Mouse (Mus musculus) heart, adult 9 months (tissue): Measurements from ENCODE around the gene Rtl10.
A peak's percentile ranks its signal among the peaks of the same experiment; 100 is the strongest.

Source experiments
- DNase-seq, 2 experiments: peaks; one replicate each; pipeline ENCODE4 v3.0.0; 2022; ENCODE audit warnings: low spot score in 2 of 2

Gene Rtl10

GRCm38 (mm10) chr16:18498558-18498990 lies at the start of gene Rtl10, which contains the start of gene Gnb1l:
Gene Rtl10 (plus strand): TSS chr16:18498901.
Gene Gnb1l (plus strand): TSS chr16:18498713.
- DNase-seq, result peak; percentile 95

- no peak for DNase-seq
Measured at GRCm38 (mm10) chr16:18449005-18449404, 49.7 kb upstream of the Rtl10 start.

GRCm38 (mm10) chr16:18451486-18452181 lies 47.1 kb upstream of the Rtl10 start:
- DNase-seq, result no peak

GRCm38 (mm10) chr16:18452361-18452862 lies 46.3 kb upstream of the Rtl10 start:
- no peak for DNase-seq

- DNase-seq, result peak in 1 of 2 experiments; percentile 11
Measured at GRCm38 (mm10) chr16:18453846-18454245, 44.9 kb upstream of the Rtl10 start.

GRCm38 (mm10) chr16:18455407-18455806 lies 43.3 kb upstream of the Rtl10 start:
- DNase-seq, result no peak

GRCm38 (mm10) chr16:18458661-18459060 lies 40.0 kb upstream of the Rtl10 start:
- no peak for DNase-seq

GRCm38 (mm10) chr16:18459335-18459954 lies 39.3 kb upstream of the Rtl10 start:
- no peak for DNase-seq

- peak; percentile 38 to 66 for DNase-seq
Measured at GRCm38 (mm10) chr16:18459955-18460370, 38.7 kb upstream of the Rtl10 start.

GRCm38 (mm10) chr16:18460826-18461225 lies 37.9 kb upstream of the Rtl10 start:
- no peak for DNase-seq

- DNase-seq, result no peak
Measured at GRCm38 (mm10) chr16:18462031-18462430, 36.7 kb upstream of the Rtl10 start.

- peak in 1 of 2 experiments; percentile 24 for DNase-seq
Measured at GRCm38 (mm10) chr16:18462598-18462997, 36.1 kb upstream of the Rtl10 start.

GRCm38 (mm10) chr16:18464271-18464670 lies 34.4 kb upstream of the Rtl10 start:
- DNase-seq, result peak; percentile 63 to 84

GRCm38 (mm10) chr16:18470829-18471228 lies 27.9 kb upstream of the Rtl10 start:
- DNase-seq, result no peak

- DNase-seq, result no peak
Measured at GRCm38 (mm10) chr16:18471381-18471955, 27.2 kb upstream of the Rtl10 start.

- DNase-seq, result no peak
Measured at GRCm38 (mm10) chr16:18471976-18472375, 26.7 kb upstream of the Rtl10 start.

GRCm38 (mm10) chr16:18472416-18472815 lies 26.3 kb upstream of the Rtl10 start:
- no peak for DNase-seq

- DNase-seq, result no peak
Measured at GRCm38 (mm10) chr16:18472976-18473375, 25.7 kb upstream of the Rtl10 start.

GRCm38 (mm10) chr16:18474021-18474420 lies 24.7 kb upstream of the Rtl10 start:
- no peak for DNase-seq

- no peak for DNase-seq
Measured at GRCm38 (mm10) chr16:18477996-18478395, 20.7 kb upstream of the Rtl10 start.

- DNase-seq, result no peak
Measured at GRCm38 (mm10) chr16:18479667-18480066, 19.0 kb upstream of the Rtl10 start.

GRCm38 (mm10) chr16:18480933-18481485 lies 17.7 kb upstream of the Rtl10 start:
- no peak for DNase-seq
